Comparison of ENCODE assay signal across 7 mouse cellular contexts in genomic region chr16:85901581-85901910, GRCm38 (mm10). TPM values are rescaled to one million over a fixed set of nuclear protein-coding genes. Genes with fewer than 3 reads are reported as not detected.
DNase-seq lines count a peak whose midpoint lies in the region; ATAC-seq and TF ChIP-seq lines count a peak whose summit lies in the region.

Adamts5 (minus strand) TSS chr16:85901828.

- no peaks in the 10 kb centered on the region for H3K36me3 ChIP-seq in testis, adult 2 months (ENCODE audit: control insufficient read depth, insufficient read depth, low read length)
- no peaks in the 10 kb centered on the region for H3K36me3 ChIP-seq in liver, embryonic 14.5 days (replicated peaks; ENCODE audit: control insufficient read depth, insufficient read depth, low read depth)
- no peaks in the 10 kb centered on the region for H3K36me3 ChIP-seq in small intestine, adult 2 months (ENCODE audit: control insufficient read depth, insufficient read depth, low read length)

- H3K4me2 ChIP-seq in liver, embryonic 14.5 days (ENCODE audit: low read depth): peak within 1 kb of the TSS; percentile 56

- TF ChIP-seq CTCF in testis, adult 2 months (IDR thresholded peaks at IDR 0.05; ENCODE audit: control insufficient read depth, insufficient read depth, insufficient replicate concordance, low read depth, low read length): no peak
- TF ChIP-seq CTCF in embryonic fibroblast, embryonic 13.5 days (IDR thresholded peaks at IDR 0.05; ENCODE audit: borderline replicate concordance, insufficient read depth, low read length): no peak
- TF ChIP-seq CTCF in liver, embryonic 14.5 days (IDR thresholded peaks at IDR 0.05; ENCODE audit: low read depth): no peak
- no peak for TF ChIP-seq CTCF in small intestine, adult 2 months (IDR thresholded peaks at IDR 0.05; ENCODE audit: extremely low read depth, insufficient read length, insufficient replicate concordance, low read depth, low read length)

- no peaks in the 10 kb centered on the region; the same call in 1 of the 2 replicates for H3K27me3 ChIP-seq in testis, adult 2 months (ENCODE audit: control insufficient read depth, insufficient read depth, low read length)
- peaks cover 23% of the 10 kb centered on the region for H3K27me3 ChIP-seq in liver, embryonic 14.5 days (ENCODE audit: control insufficient read depth, insufficient read depth, low read length)
- peaks cover 15% of the 10 kb centered on the region for H3K27me3 ChIP-seq in small intestine, adult 2 months (ENCODE audit: control insufficient read depth, insufficient read depth, low read length)

- no peak within 1 kb of the TSS for H3K27ac ChIP-seq in testis, adult 2 months (ENCODE audit: control insufficient read depth, insufficient read depth, low read depth, low read length)
- H3K27ac ChIP-seq in embryonic fibroblast, embryonic 13.5 days (ENCODE audit: insufficient read depth, low read length): peak within 1 kb of the TSS; percentile 60
- H3K27ac ChIP-seq in liver, embryonic 14.5 days: no peak within 1 kb of the TSS
- H3K27ac ChIP-seq in small intestine, adult 2 months (ENCODE audit: insufficient read depth, low read depth, low read length): peak within 1 kb of the TSS; percentile 40; the same call in 1 of the 2 replicates

- no peak within 1 kb of the TSS for H3K9ac ChIP-seq in liver, embryonic 14.5 days (replicated peaks)

- H3K9me3 ChIP-seq in liver, embryonic 14.5 days (ENCODE audit: control insufficient read depth, low read length): no peaks in the 10 kb centered on the region

- WGBS in liver, embryonic 14.5 days (ENCODE audit: insufficient replicate concordance): 6% methylated on average over 13 of the region's 13 CpGs
- WGBS in small intestine, adult 2 months: 9% methylated on average over 13 of the region's 13 CpGs

- ATAC-seq in liver, embryonic 14.5 days (ENCODE audit: insufficient read depth): no peak

- no peak for TF ChIP-seq POLR2A in testis, adult 2 months (IDR thresholded peaks at IDR 0.05; ENCODE audit: control insufficient read depth, low read depth, low read length)
- TF ChIP-seq POLR2A in embryonic fibroblast, embryonic 13.5 days (IDR thresholded peaks at IDR 0.05; ENCODE audit: low read depth, low read length): no peak
- TF ChIP-seq POLR2A in small intestine, adult 2 months (IDR thresholded peaks at IDR 0.05; ENCODE audit: low read depth, low read length): no peak

- TF ChIP-seq EP300 in liver, embryonic 14.5 days (IDR thresholded peaks at IDR 0.05; ENCODE audit: low read depth): no peak

- H3K4me1 ChIP-seq in testis, adult 2 months (ENCODE audit: control insufficient read depth, insufficient read depth, low read length): peaks cover 9% of the 10 kb centered on the region
- 0 out of 2 replicates have a peak, but pooled peaks cover 3% of the 10 kb centered on the region for H3K4me1 ChIP-seq in embryonic fibroblast, embryonic 13.5 days (ENCODE audit: control insufficient read depth, insufficient read depth, low read length)
- H3K4me1 ChIP-seq in liver, embryonic 14.5 days (replicated peaks; ENCODE audit: control insufficient read depth in 2 of 2, insufficient read depth in 2 of 2, low read length in 1 of 2): no peaks in the 10 kb centered on the region
- no peaks in the 10 kb centered on the region for H3K4me1 ChIP-seq in small intestine, adult 2 months (ENCODE audit: control insufficient read depth, insufficient read depth, insufficient read length, low read length)

- H3K4me3 ChIP-seq in testis, adult 2 months (ENCODE audit: control insufficient read depth, low read depth, low read length): peak within 1 kb of the TSS; percentile 16
- H3K4me3 ChIP-seq in embryonic fibroblast, embryonic 13.5 days (ENCODE audit: insufficient read depth, low read length): peak within 1 kb of the TSS; percentile 61
- peak within 1 kb of the TSS; percentile 47 for H3K4me3 ChIP-seq in liver, embryonic 14.5 days (ENCODE audit: insufficient read depth in 1 of 2, low read depth in 2 of 2, low read length in 2 of 2)
- peak within 1 kb of the TSS; percentile 73 for H3K4me3 ChIP-seq in small intestine, adult 2 months (ENCODE audit: low read depth, low read length)

- no peak for DNase-seq in testis, postnatal 14 days (ENCODE audit: low spot score)
- DNase-seq in heart, postnatal 4 days: peak; percentile 45
- DNase-seq in liver, embryonic 14.5 days (ENCODE audit: low read depth in 3 of 3, low spot score in 3 of 3): no peak
- DNase-seq in thymus, postnatal 36 days: no peak

RNA-seq across cellular contexts. Expression of gene Adamts5, which starts in this region (rescaled TPM):
- polyA plus RNA-seq in testis, adult 2 months (2012; rRNA removed): 0.71 and 0.85 TPM in 2 replicates
- polyA plus RNA-seq in embryonic fibroblast, embryonic 13.5 days (2011; ENCODE audit: insufficient read length, low read depth, missing spikeins): 18.3 and 27.7 TPM in 2 replicates
- total RNA-seq in heart, postnatal 4 days (2021): 10 to 100 TPM; 10.2 to 10.6 TPM
- 0.11 and 0.12 TPM in 2 replicates for polyA plus RNA-seq in liver, embryonic 14.5 days (2012; rRNA removed)
- polyA plus RNA-seq in liver, embryonic 14.5 days (2014; fragmentation: Nextera tagmentation; extraction: Ambion mirVana): 0.25 and 0.39 TPM in 2 replicates
- polyA plus RNA-seq in small intestine, adult 2 months (2012; rRNA removed): 0.20 and 0.34 TPM in 2 replicates

Comparison
In these comparisons a context has a peak if more than half of its experiments do, and no peak if none do; other contexts are left out.
1. RNA of gene Adamts5 (polyA plus RNA-seq): 18.3 to 27.7 TPM in embryonic fibroblast, embryonic 13.5 days; 0.71 to 0.85 TPM in testis, adult 2 months, 0.11 to 0.39 TPM in liver, embryonic 14.5 days and 0.20 to 0.34 TPM in small intestine, adult 2 months; every median in the first group is over 10 times any median in the second.
2. H3K27ac ChIP-seq: peak in embryonic fibroblast, embryonic 13.5 days (single experiment) and small intestine, adult 2 months (single experiment); none in testis, adult 2 months (single experiment) and liver, embryonic 14.5 days (single experiment).
3. H3K4me3 ChIP-seq: peak in every context shown above with its lines; median percentile 73 in small intestine, adult 2 months; 61 in embryonic fibroblast, embryonic 13.5 days; 47 in liver, embryonic 14.5 days; 16 in testis, adult 2 months.